Mouse (Mus musculus): ENCODE measurements around the gene Sv2c. TPM values are rescaled to one million over a fixed set of nuclear protein-coding genes. Genes with fewer than 3 reads are reported as not detected.

The Sv2c gene
- polyA plus RNA-seq, 1 experiment from 2014 or later, result 58.0 TPM

GRCm38 (mm10) chr13:95924201-95924621 lies 208.2 kb downstream of the Sv2c start:
- H3K27ac ChIP-seq (ENCODE audit: low read depth, low read length), result no peak overlapping the region
- ATAC-seq (ENCODE audit: low read depth), result no peak
- H3K4me3 ChIP-seq (ENCODE audit: low read depth, low read length), result no peak overlapping the region
- no peaks in the 10 kb centered on the region for H3K9me3 ChIP-seq (ENCODE audit: control insufficient read depth, low read length)
- no peaks in the 10 kb centered on the region for H3K36me3 ChIP-seq (ENCODE audit: control insufficient read depth, insufficient read depth, low read length)
- H3K4me1 ChIP-seq (ENCODE audit: control insufficient read depth, insufficient read depth, low read length), result no peaks in the 10 kb centered on the region
- H3K27me3 ChIP-seq (ENCODE audit: control insufficient read depth, insufficient read depth, low read length), result no peaks in the 10 kb centered on the region
- H3K9ac ChIP-seq (replicated peaks; ENCODE audit: low read depth, low read length), result no peak overlapping the region
- 71% methylated on average over 2 of the region's 2 CpGs for WGBS
- H3K4me2 ChIP-seq (ENCODE audit: low read depth, low read length), result no peak overlapping the region

GRCm38 (mm10) chr13:95922626-95923025 lies 209.8 kb downstream of the Sv2c start:
- WGBS, result 93% methylated on average over 4 of the region's 4 CpGs
- no peaks in the 10 kb centered on the region for H3K27me3 ChIP-seq (ENCODE audit: control insufficient read depth, insufficient read depth, low read length)
- H3K4me3 ChIP-seq (ENCODE audit: low read depth, low read length), result no peak overlapping the region
- ATAC-seq (ENCODE audit: low read depth), result no peak
- no peak overlapping the region for H3K9ac ChIP-seq (replicated peaks; ENCODE audit: low read depth, low read length)
- H3K4me1 ChIP-seq (ENCODE audit: control insufficient read depth, insufficient read depth, low read length), result no peaks in the 10 kb centered on the region
- no peak overlapping the region for H3K4me2 ChIP-seq (ENCODE audit: low read depth, low read length)
- H3K27ac ChIP-seq (ENCODE audit: low read depth, low read length), result no peak overlapping the region
- H3K36me3 ChIP-seq (ENCODE audit: control insufficient read depth, insufficient read depth, low read length), result no peaks in the 10 kb centered on the region
- no peaks in the 10 kb centered on the region for H3K9me3 ChIP-seq (ENCODE audit: control insufficient read depth, low read length)

GRCm38 (mm10) chr13:95918624-95919284 lies 213.6 kb downstream of the Sv2c start:
- 96% methylated on average over 9 of the region's 9 CpGs for WGBS
- ATAC-seq (ENCODE audit: low read depth), result no peak
- Histone ChIP-seq H3K27ac (ENCODE audit: low read depth, low read length) (no peak overlapping the region), H3K4me1 (ENCODE audit: control insufficient read depth, insufficient read depth, low read length) (no peaks in the 10 kb centered on the region), H3K4me3 (ENCODE audit: low read depth, low read length) (no peak overlapping the region), H3K9me3 (ENCODE audit: control insufficient read depth, low read length) (no peaks in the 10 kb centered on the region), H3K36me3 (ENCODE audit: control insufficient read depth, insufficient read depth, low read length) (no peaks in the 10 kb centered on the region), H3K4me2 (ENCODE audit: low read depth, low read length) (no peak overlapping the region), H3K9ac (replicated peaks; ENCODE audit: low read depth, low read length) (no peak overlapping the region), H3K27me3 (ENCODE audit: control insufficient read depth, insufficient read depth, low read length) (no peaks in the 10 kb centered on the region)

- H3K4me2 ChIP-seq (ENCODE audit: low read depth, low read length), result no peak overlapping the region
- no peak overlapping the region for H3K27ac ChIP-seq (ENCODE audit: low read depth, low read length)
- no peaks in the 10 kb centered on the region for H3K27me3 ChIP-seq (ENCODE audit: control insufficient read depth, insufficient read depth, low read length)
- no peaks in the 10 kb centered on the region for H3K36me3 ChIP-seq (ENCODE audit: control insufficient read depth, insufficient read depth, low read length)
- WGBS, result 85% methylated on average over 2 of the region's 2 CpGs
- no peaks in the 10 kb centered on the region for H3K9me3 ChIP-seq (ENCODE audit: control insufficient read depth, low read length)
- no peak overlapping the region for H3K4me3 ChIP-seq (ENCODE audit: low read depth, low read length)
- H3K4me1 ChIP-seq (ENCODE audit: control insufficient read depth, insufficient read depth, low read length), result no peaks in the 10 kb centered on the region
- ATAC-seq (ENCODE audit: low read depth), result no peak
- H3K9ac ChIP-seq (replicated peaks; ENCODE audit: low read depth, low read length), result no peak overlapping the region
Observed at GRCm38 (mm10) chr13:95913046-95913406, 219.4 kb downstream of the Sv2c start.

GRCm38 (mm10) chr13:95912157-95913045 lies 220.0 kb downstream of the Sv2c start:
- Histone ChIP-seq H3K4me3 (ENCODE audit: low read depth, low read length) (no peak overlapping the region), H3K27me3 (ENCODE audit: control insufficient read depth, insufficient read depth, low read length) (no peaks in the 10 kb centered on the region), H3K4me1 (ENCODE audit: control insufficient read depth, insufficient read depth, low read length) (no peaks in the 10 kb centered on the region), H3K36me3 (ENCODE audit: control insufficient read depth, insufficient read depth, low read length) (no peaks in the 10 kb centered on the region), H3K9me3 (ENCODE audit: control insufficient read depth, low read length) (no peaks in the 10 kb centered on the region), H3K4me2 (ENCODE audit: low read depth, low read length) (no peak overlapping the region), H3K27ac (ENCODE audit: low read depth, low read length) (no peak overlapping the region), H3K9ac (replicated peaks; ENCODE audit: low read depth, low read length) (no peak overlapping the region)
- WGBS, result 84% methylated on average over 11 of the region's 11 CpGs
- no peak for ATAC-seq (ENCODE audit: low read depth)

GRCm38 (mm10) chr13:95910270-95910669 lies 222.1 kb downstream of the Sv2c start:
- H3K4me2 ChIP-seq (ENCODE audit: low read depth, low read length), result no peak overlapping the region
- H3K27me3 ChIP-seq (ENCODE audit: control insufficient read depth, insufficient read depth, low read length), result no peaks in the 10 kb centered on the region
- no peak overlapping the region for H3K9ac ChIP-seq (replicated peaks; ENCODE audit: low read depth, low read length)
- H3K9me3 ChIP-seq (ENCODE audit: control insufficient read depth, low read length), result no peaks in the 10 kb centered on the region
- no peak for ATAC-seq (ENCODE audit: low read depth)
- H3K36me3 ChIP-seq (ENCODE audit: control insufficient read depth, insufficient read depth, low read length), result no peaks in the 10 kb centered on the region
- no peak overlapping the region for H3K27ac ChIP-seq (ENCODE audit: low read depth, low read length)
- H3K4me3 ChIP-seq (ENCODE audit: low read depth, low read length), result no peak overlapping the region
- WGBS, result 83% methylated on average over 9 of the region's 9 CpGs
- H3K4me1 ChIP-seq (ENCODE audit: control insufficient read depth, insufficient read depth, low read length), result no peaks in the 10 kb centered on the region

GRCm38 (mm10) chr13:95909244-95909643 lies 223.1 kb downstream of the Sv2c start:
- no peak overlapping the region for H3K4me2 ChIP-seq (ENCODE audit: low read depth, low read length)
- H3K27me3 ChIP-seq (ENCODE audit: control insufficient read depth, insufficient read depth, low read length), result no peaks in the 10 kb centered on the region
- H3K36me3 ChIP-seq (ENCODE audit: control insufficient read depth, insufficient read depth, low read length), result no peaks in the 10 kb centered on the region
- H3K9ac ChIP-seq (replicated peaks; ENCODE audit: low read depth, low read length), result no peak overlapping the region
- WGBS, result 87% methylated on average over 2 of the region's 2 CpGs
- no peaks in the 10 kb centered on the region for H3K9me3 ChIP-seq (ENCODE audit: control insufficient read depth, low read length)
- no peaks in the 10 kb centered on the region for H3K4me1 ChIP-seq (ENCODE audit: control insufficient read depth, insufficient read depth, low read length)
- no peak for ATAC-seq (ENCODE audit: low read depth)
- H3K4me3 ChIP-seq (ENCODE audit: low read depth, low read length), result no peak overlapping the region
- no peak overlapping the region for H3K27ac ChIP-seq (ENCODE audit: low read depth, low read length)

Other genes starting within 250 kb of the Sv2c start
- gene Iqgap2, start 240.7 kb downstream of the Sv2c start, polyA plus RNA-seq (2014; fragmentation: Nextera tagmentation; extraction: Ambion mirVana), result 2.0 and 2.8 TPM in 2 replicates
- 25.5 and 37.3 TPM in 2 replicates for gene Gm20075, start 51.2 kb downstream of the Sv2c start, polyA plus RNA-seq (2014; fragmentation: Nextera tagmentation; extraction: Ambion mirVana)
- gene Gm17190, start 50.5 kb downstream of the Sv2c start, polyA plus RNA-seq (2014; fragmentation: Nextera tagmentation; extraction: Ambion mirVana), result 0.84 and 1.1 TPM in 2 replicates

Measured in neural tube, embryonic 14.5 days (tissue).